Mouse (Mus musculus) cortical plate, adult 2 months (tissue): ENCODE results near the gene Gm12248. TPM values are rescaled to one million over a fixed set of nuclear protein-coding genes. Genes with fewer than 3 reads are reported as not detected.
"Not testable (repeated sequence)": the region's sequence is repeated elsewhere in the genome, so short reads cannot be mapped to it uniquely, and the experiment has no call there.

Experiments
- H3K27ac ChIP-seq: fragments of 200-500 bp; 2 replicates; pipeline ENCODE4 v1.5.1; 2012; ENCODE audit warnings: low read length, control low read depth, inconsistent platforms; ENCODE audit not compliant: insufficient read depth
- H3K4me1 ChIP-seq: fragments of 200-500 bp; 2 replicates; pipeline ENCODE4 v1.6.1; 2011; ENCODE audit warnings: low read length; ENCODE audit not compliant: control insufficient read depth, insufficient read depth
- H3K4me3 ChIP-seq: fragments of 200-500 bp; 2 replicates; pipeline ENCODE4 v1.5.1; 2011; ENCODE audit warnings: mild to moderate bottlenecking, low read length, control low read depth; ENCODE audit not compliant: insufficient read depth
- CTCF ChIP-seq: fragments of 200-500 bp; IDR thresholded peaks from 2 replicates; pipeline ENCODE4 v1.5.1; 2011; ENCODE audit warnings: mild to moderate bottlenecking, control low read depth, low read length; ENCODE audit not compliant: insufficient read depth; ENCODE audit errors: extremely low read depth
- POLR2A ChIP-seq: fragments of 200-500 bp; IDR thresholded peaks from 2 replicates; pipeline ENCODE4 v1.6.1; 2011; ENCODE audit warnings: mild to moderate bottlenecking, low read length, control low read depth; ENCODE audit not compliant: insufficient read depth; ENCODE audit errors: extremely low read depth
- polyA plus RNA-seq: library from polyadenylated mRNA; depleted of rRNA; stranded (reverse); fragments of >200 nt; gene quantifications from 2 replicates; pipeline ENCODE4 v1.2.3, GENCODE M21; 2012

Gene Gm12248
- polyA plus RNA-seq, 1 experiment: not detected

DNA sequence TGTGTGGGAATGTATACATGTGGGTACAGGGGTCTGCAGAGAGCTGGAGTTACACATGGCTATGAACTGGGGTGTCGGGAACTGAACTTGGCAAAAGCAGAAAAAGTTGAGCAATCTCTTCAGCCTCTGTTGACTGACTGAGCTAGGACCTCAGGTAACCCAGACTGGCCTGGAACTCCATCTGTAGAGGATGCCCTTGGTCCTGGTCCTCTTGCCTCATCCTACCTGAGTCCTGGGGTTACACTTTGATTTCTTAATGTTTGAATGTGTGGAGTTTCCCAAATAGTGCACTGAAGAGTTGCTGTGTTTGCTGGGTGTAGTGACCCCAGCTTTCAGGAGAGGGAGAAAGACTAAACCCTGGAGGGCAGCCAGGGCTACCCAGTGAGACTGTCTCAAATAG lies 2.6 kb upstream of the Gm12248 start:
- no peak overlapping the region for H3K27ac ChIP-seq
- no peaks in the 10 kb centered on the region for H3K4me1 ChIP-seq
- H3K4me3 ChIP-seq: no peak overlapping the region
- TF ChIP-seq POLR2A (no peak), CTCF (no peak)

DNA sequence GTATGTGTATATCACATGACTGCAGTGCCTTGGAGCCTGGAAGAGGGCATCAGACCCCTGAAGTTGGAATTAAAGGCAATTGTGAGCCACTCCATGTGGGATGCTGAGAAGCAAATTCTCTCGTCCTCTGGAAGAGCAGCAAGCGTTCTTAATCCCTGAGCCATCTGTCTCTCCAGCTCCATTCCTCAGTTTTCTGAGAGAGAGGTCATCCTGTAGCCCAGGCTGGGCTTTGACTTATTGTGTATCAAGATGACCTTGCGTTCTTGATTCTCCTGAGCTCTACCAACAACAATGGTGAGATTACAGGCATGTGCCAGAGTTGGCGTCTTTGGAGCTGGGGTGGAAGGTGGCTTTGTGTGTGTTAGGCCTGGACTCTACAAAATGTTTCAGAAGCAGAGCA lies 1.8 kb upstream of the Gm12248 start:
- no peaks in the 10 kb centered on the region for H3K4me1 ChIP-seq
- no peak for TF ChIP-seq POLR2A
- no peak overlapping the region for H3K27ac ChIP-seq
- H3K4me3 ChIP-seq: no peak overlapping the region

GRCm38 (mm10) chr11:58092541-58092940 lies 393 bp downstream of the Gm12248 start:
- Histone ChIP-seq H3K27ac (no peak overlapping the region), H3K4me3 (no peak overlapping the region), H3K4me1 (no peaks in the 10 kb centered on the region)
- TF ChIP-seq CTCF: no peak
- TF ChIP-seq POLR2A: no peak

- no peak overlapping the region for H3K27ac ChIP-seq
- TF ChIP-seq CTCF: no peak
- TF ChIP-seq POLR2A: no peak
- H3K4me1 ChIP-seq: no peaks in the 10 kb centered on the region
- H3K4me3 ChIP-seq: no peak overlapping the region
These were observed 11.2 kb downstream of the Gm12248 start for GRCm38 (mm10) chr11:58081716-58082115.

GRCm38 (mm10) chr11:58077270-58077669 lies 15.7 kb downstream of the Gm12248 start:
- TF ChIP-seq POLR2A (no peak), CTCF (no peak)
- Histone ChIP-seq H3K4me1 (no peaks in the 10 kb centered on the region), H3K27ac (no peak overlapping the region), H3K4me3 (no peak overlapping the region)

GRCm38 (mm10) chr11:58072978-58073377 lies 20.0 kb downstream of the Gm12248 start:
- no peak for TF ChIP-seq CTCF
- no peak for TF ChIP-seq POLR2A
- H3K4me3 ChIP-seq: no peak overlapping the region
- no peaks in the 10 kb centered on the region for H3K4me1 ChIP-seq
- no peak overlapping the region for H3K27ac ChIP-seq

DNA sequence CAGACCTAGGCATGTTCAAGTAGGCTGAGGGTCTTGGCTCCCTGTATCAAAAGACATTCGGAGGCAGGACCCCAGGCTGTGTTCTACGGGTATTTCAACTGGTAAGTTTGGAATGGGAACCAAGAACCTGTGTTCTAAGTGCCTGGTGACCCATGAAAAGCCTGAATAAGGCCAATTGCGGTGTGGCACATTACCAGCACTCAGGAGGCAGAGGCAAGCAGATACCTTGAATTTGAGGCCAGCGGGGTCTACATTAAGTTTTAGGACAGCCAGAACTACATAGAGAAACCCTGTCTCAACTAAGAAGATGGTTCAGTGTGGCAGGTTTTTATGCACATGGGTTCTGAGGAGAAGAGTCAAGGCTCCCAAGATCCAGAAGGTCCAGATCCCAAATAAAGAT lies 27.9 kb downstream of the Gm12248 start:
- Histone ChIP-seq H3K4me3 (no peak overlapping the region), H3K4me1 (no peaks in the 10 kb centered on the region), H3K27ac (no peak overlapping the region)
- TF ChIP-seq POLR2A (no peak), CTCF (no peak)

GRCm38 (mm10) chr11:58062586-58062985 lies 30.3 kb downstream of the Gm12248 start:
- Histone ChIP-seq H3K27ac (no peak overlapping the region), H3K4me3 (no peak overlapping the region), H3K4me1 (no peaks in the 10 kb centered on the region)
- no peak for TF ChIP-seq POLR2A
- no peak for TF ChIP-seq CTCF

DNA sequence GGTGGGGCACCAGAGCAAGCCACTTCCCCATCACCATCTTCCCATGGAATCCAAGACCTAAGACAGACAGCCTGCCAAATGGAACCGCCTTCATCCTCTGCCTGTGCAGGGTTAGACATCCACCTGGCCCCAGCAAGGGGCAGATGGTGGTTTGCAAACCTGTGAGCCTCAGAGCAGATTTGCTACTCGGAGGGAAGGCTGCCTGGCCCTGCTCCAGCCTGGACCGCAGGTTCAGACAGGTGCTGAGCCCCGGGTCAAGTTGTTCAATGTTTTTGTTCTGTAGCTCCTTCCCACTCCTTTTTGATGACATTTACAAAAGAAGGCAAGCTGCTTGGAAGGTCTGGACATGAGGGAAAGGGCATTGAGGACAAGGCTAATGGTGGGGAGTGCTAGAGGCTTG lies 31.7 kb downstream of the Gm12248 start:
- not testable (repeated sequence) for H3K27ac ChIP-seq, H3K4me3 ChIP-seq, H3K4me1 ChIP-seq

GRCm38 (mm10) chr11:58059752-58060151 lies 33.2 kb downstream of the Gm12248 start:
- not testable (repeated sequence) for H3K27ac ChIP-seq, H3K4me1 ChIP-seq, H3K4me3 ChIP-seq

DNA sequence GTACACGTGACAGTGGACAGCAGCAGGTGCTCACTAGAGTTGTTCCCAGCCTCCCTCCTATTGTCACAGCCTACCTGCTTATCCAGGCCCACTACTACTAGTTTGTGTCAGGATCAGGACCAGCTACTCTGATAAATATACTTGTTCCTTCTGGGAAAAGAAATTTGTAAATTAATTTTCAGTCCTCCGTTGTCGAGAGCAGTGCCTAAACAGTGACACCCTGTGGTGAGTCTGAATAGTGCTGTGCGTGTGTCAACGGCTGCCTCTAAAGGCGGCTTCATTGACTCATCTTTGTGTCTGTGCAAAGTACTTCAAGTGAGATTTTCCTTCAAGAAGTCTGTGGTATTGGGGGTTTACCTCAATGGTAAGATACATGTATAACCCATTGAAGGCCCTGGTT lies 35.5 kb downstream of the Gm12248 start:
- Histone ChIP-seq H3K27ac (no peak overlapping the region), H3K4me3 (no peak overlapping the region), H3K4me1 (no peaks in the 10 kb centered on the region)
- no peak for TF ChIP-seq POLR2A
- peak; percentile 83 for TF ChIP-seq CTCF

DNA sequence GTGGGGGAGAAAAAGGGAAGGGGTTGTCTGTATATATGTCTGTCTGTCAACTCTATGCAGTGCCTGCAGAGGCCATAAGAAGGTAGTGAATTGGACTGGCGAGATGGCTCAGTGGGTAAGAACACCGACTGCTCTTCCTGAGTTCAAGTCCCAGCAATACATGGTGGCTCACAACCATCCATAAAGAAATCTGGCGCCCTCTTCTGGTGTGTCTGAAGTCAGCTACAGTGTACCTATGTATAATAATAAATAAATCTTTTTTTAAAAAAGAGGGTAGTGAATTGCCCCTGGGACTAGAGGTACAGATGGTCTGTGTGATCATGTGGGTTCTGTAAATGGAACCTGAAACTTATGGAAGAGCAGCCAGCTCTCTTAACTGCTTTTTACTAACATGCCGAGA lies 46.5 kb downstream of the Gm12248 start:
- H3K27ac ChIP-seq: no peak overlapping the region
- H3K4me1 ChIP-seq: peaks cover 2% of the 10 kb centered on the region; the same call in 1 of the 2 replicates
- TF ChIP-seq CTCF: no peak
- no peak for TF ChIP-seq POLR2A
- no peak overlapping the region for H3K4me3 ChIP-seq
